Comparison of ENCODE assay signal across 15 mouse cellular contexts in the genomic region with DNA sequence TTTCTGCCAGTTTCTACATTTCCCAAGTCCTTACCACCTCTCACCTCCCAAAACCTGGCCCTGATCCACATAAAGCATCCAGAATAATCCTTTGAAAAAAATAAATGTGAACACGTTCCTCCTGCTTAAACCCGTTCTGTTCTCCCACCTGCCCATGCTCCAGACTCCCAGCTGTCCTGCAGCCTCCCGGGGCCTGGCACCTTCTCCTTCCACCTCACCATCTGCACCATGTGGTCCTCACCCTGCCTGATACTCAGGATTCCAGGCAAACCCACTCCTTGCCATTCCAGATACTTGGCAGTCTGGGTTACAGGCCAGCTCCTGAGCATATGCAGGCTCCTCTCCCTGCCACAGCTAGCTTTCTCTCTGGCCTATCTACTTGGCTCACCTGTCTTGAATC.
A peak's percentile ranks its signal among the peaks of the same experiment; 100 is the strongest.
DNase-seq lines count a peak whose midpoint lies in the region.
"Had no signal": no experiment of that assay in that cellular context is flagged by ENCODE, and none has a peak within 500 bp of the region (broad histone marks: within the 10 kb centered on the region; RNA-seq: fewer than 3 reads in every experiment).

No protein-coding gene starts in this region.

- DNase-seq in right cerebral cortex, adult 18-20 months = peak; percentile 35
- no peak for DNase-seq in right cerebral cortex, adult 2 months (ENCODE audit: low spot score in 2 of 2)
- DNase-seq in cerebellum, adult 18-20 months = peak; percentile 63 to 66
- DNase-seq in cerebellum, postnatal 25 days = peak; percentile 64 to 66
- DNase-seq in thymus, postnatal 14 days = no peak
- no peak for DNase-seq in urinary bladder, postnatal 36 days (ENCODE audit: low spot score in 2 of 2)
- no peak for DNase-seq in gastrocnemius, adult 8-10 months (ENCODE audit: low spot score in 2 of 2)
- DNase-seq: B cell, adult 2 months; gastrocnemius, postnatal 36 days; kidney, adult 18-20 months; layer of hippocampus, postnatal 36 days; liver; lung, postnatal 10 days; right cerebral cortex, postnatal 4 days; thymus, postnatal 36 days had no signal

Comparison
In these comparisons a context has a peak if more than half of its experiments do, and no peak if none do; other contexts are left out.
1. DNase-seq: peak in right cerebral cortex, adult 18-20 months (single experiment), cerebellum, adult 18-20 months (2 of 2) and cerebellum, postnatal 25 days (2 of 2); none in right cerebral cortex, adult 2 months (0 of 2), thymus, postnatal 14 days (single experiment), urinary bladder, postnatal 36 days (0 of 2) and gastrocnemius, adult 8-10 months (0 of 2).